Mouse (Mus musculus) MEL (cell line): Measurements from ENCODE around the gene Kif1bp.

Experiments
- BHLHE40 ChIP-seq: IDR thresholded peaks from 2 replicates; pipeline ENCODE4 v1.6.1; 2012; ENCODE audit warnings: low read depth, mild to moderate bottlenecking, inconsistent platforms, low read length, improper control_type of control experiment, borderline replicate concordance
- ELF1 ChIP-seq: IDR thresholded peaks from 2 replicates; pipeline ENCODE4 v1.6.1; 2014; ENCODE audit warnings: low read depth, mild to moderate bottlenecking, inconsistent platforms, low read length, improper control_type of control experiment, moderate library complexity
- USF1 ChIP-seq: IDR thresholded peaks from 2 replicates; pipeline ENCODE4 v1.6.1; 2014; ENCODE audit warnings: low read depth, mild to moderate bottlenecking, inconsistent platforms, low read length, improper control_type of control experiment, moderate library complexity
- ZKSCAN1 ChIP-seq: IDR thresholded peaks from 2 replicates; pipeline ENCODE4 v1.6.1; 2012; ENCODE audit warnings: low read depth, mild to moderate bottlenecking, inconsistent platforms, low read length, improper control_type of control experiment, moderate library complexity

- TF ChIP-seq ELF1 (no peak), BHLHE40 (no peak), USF1 (no peak), ZKSCAN1 (no peak)
These were observed 55.8 kb downstream of the Kif1bp start for GRCm38 (mm10) chr10:62522346-62522950.
